Mouse (Mus musculus) ovary, adult 10 weeks (tissue): ENCODE measurements around the gene Arl10. TPM values are rescaled to one million over a fixed set of nuclear protein-coding genes. Genes with fewer than 3 reads are reported as not detected.

ENCODE experiments used
- polyA plus RNA-seq: library from polyadenylated mRNA; stranded (reverse); fragments of 350-450 nt; fragmentation: Illumina TruSeq; extraction: RNeasy Lipid Tissue Mini Kit (QIAGEN cat#74804); gene quantifications from one replicate; pipeline ENCODE4 v1.2.3, GENCODE M21; 2014

Gene Arl10
- polyA plus RNA-seq: 2.2 TPM

GRCm38 (mm10) chr13:54574854-54575481 lies at the start of gene Arl10:
Gene Arl10, plus strand, starts transcription at chr13:54575015.

DNA sequence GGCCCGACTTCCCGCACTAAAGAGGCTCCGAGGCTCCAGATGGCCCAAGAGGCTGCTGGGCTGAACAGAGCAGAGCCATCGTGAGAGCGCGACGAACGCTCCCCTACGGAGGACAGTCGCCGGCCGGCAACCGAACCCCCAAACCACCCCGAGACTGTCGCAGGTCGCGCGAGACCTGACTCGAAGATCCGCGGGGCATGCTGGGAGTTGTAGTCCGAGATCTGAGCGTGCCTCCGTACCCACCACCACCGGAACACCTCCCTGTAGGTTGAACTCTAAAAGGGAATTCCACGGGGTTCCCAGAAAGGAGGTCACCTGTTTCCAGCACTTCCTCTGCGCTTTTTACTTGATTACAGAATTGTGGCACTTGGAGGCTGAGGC lies 9.6 kb upstream of the Arl10 start, which contains the start of gene 4833439L19Rik:
Gene 4833439L19Rik, minus strand, starts transcription at position 235 of the 381 bp plus-strand sequence.

DNA sequence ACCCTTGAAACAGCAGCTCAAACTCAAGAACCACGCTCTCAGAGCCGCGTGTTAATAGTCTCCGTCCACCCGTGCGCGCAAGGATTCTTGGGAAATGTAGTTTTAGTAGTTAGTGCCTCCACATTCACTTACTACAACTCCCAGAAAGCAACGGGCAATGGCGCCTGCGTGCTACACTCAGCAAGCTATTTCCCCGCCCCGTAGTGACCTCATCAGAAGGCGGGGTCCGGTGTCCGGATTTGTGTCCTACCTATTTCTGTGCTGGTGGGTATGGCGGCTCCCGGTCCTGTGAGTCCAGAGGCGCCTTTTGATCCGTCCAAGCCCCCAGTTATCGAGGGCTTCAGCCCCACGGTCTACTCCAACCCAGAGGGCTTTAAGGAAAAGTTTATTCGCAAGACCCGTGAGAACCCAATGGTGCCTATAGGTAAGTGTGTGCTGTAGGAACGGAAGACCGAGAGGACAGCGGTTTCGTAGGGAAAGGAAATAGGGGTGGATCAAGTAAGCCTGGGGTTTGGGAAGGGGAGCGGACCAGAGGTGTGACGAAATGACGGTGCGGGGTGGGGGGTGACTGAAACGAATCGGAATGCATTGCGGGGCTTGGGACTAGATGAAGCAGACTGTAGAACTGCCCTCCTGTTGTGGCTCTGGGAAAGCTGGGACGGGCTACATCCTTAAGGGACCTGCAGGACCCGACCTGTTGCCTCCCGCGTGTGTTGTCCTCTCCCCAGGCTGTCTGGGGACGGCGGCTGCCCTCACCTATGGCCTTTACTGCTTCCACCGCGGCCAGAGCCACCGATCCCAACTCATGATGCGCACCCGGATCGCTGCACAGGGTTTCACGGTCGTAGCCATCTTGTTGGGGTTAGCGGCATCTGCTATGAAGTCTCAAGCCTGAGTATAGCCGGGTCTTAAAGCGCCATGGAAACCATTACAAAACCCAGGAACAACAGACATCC lies 15.5 kb downstream of the Arl10 start, which contains the start of the genes Nop16 and Higd2a:
Gene Nop16, minus strand, starts transcription at position 95 of the 956 bp plus-strand sequence.
Gene Higd2a, plus strand, starts transcription at position 212 of the 956 bp plus-strand sequence.

DNA sequence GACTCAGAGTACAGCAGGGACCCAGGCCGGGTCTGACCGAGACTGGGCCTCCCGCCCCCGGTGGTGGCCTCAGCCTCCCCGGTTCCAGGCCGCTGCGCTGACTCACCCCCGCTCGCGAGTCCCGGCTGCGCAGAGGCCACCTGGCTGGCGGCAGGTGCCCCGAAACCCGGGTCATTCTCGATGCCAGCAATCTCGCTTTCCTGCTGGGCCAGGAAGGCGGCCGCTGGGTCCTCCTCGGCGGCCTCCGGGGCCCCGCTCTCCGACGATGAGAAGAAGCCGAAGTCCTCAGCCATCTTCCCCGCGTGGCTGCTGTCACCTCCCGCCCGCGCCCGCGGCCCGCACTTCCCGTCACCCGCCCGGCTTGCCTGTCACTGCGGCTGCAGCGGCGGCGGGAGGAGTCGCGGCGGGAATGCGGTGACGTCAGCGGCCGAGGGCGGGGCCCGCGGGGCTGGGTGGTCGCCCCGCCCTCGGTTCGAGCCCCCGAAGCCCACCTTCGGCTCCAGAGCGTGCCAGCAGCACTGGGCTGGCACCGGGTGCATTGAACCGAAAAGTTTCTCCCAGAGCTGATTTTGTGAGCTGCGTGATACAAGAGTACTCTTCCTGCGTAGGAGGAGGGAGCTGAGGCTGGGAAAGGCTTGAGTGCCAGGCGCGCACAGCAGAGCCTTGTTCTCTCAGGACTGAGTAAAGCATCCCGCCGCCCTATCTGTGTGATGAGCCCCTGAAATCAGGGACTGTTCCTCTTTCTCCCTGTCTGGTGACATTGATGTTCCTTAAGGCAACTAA lies 36.3 kb downstream of the Arl10 start, which contains the start of gene Cltb:
Gene Cltb, minus strand, starts transcription at position 373 of the 783 bp plus-strand sequence.

DNA sequence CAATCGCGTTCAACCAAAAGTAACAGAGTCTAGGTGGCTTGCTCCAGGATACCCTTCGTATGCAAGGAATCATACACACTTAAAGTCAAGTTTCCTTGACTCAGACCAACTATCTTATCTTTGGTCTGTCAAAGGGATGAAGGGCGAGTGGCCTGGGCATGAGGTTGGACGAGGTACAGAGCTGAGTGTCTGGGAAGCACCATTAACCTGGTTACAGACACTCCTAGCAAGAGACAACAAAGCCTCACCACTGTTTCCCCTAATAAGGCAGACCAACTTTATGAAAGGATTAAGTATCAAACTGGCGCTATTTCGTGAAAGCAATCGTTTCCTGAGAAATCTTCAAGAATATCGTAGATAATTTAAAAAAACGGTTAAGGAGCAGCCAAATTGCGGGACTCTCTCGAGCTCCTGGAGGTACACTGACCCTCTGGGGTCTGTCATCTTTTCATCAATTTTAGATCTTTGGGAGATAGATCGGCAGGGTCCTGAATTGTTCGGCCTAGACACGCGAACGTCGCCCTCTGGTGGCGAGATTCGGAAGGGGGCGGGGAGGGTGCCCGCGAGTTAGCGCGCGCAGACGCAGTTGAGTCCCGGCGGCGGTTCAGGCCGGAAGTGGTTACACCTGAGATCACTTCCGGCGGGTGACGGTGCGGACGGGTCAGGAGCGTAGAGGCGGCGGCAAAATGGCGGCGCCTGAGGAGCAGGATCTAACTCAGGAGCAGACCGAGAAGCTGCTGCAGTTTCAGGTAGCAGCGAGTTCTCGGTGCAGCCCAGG lies 46.5 kb downstream of the Arl10 start, which contains the start of gene Faf2:
Gene Faf2, plus strand, starts transcription at position 630 of the 778 bp plus-strand sequence.

Other genes starting within 250 kb of the Arl10 start
- 17.0 TPM for gene Cplx2, start 203.7 kb upstream of the Arl10 start, polyA plus RNA-seq
- gene Thoc3, start 106.2 kb upstream of the Arl10 start, polyA plus RNA-seq: 7.2 TPM
- 15.9 TPM for gene Simc1, start 71.2 kb upstream of the Arl10 start, polyA plus RNA-seq
- gene 4833439L19Rik, start 9.6 kb upstream of the Arl10 start, polyA plus RNA-seq: 78.5 TPM
- 17.8 TPM for gene Nop16, start 15.1 kb downstream of the Arl10 start, polyA plus RNA-seq
- 5.9 TPM for gene Higd2a, start 15.2 kb downstream of the Arl10 start, polyA plus RNA-seq
- 5.4 TPM for gene Cltb, start 36.3 kb downstream of the Arl10 start, polyA plus RNA-seq
- 40.4 TPM for gene Faf2, start 46.8 kb downstream of the Arl10 start, polyA plus RNA-seq
- 30.2 TPM for gene Rnf44, start 118.9 kb downstream of the Arl10 start, polyA plus RNA-seq
- not detected for gene Cdhr2, start 126.4 kb downstream of the Arl10 start, polyA plus RNA-seq
- not detected for gene Gprin1, start 174.9 kb downstream of the Arl10 start, polyA plus RNA-seq
- not detected for gene Sncb, start 191.6 kb downstream of the Arl10 start, polyA plus RNA-seq
- 8.2 TPM for gene Eif4e1b, start 209.0 kb downstream of the Arl10 start, polyA plus RNA-seq
- gene Tspan17, start 214.4 kb downstream of the Arl10 start, polyA plus RNA-seq: 1.3 TPM